Mouse (Mus musculus) activated CD4-positive, CD25-positive, alpha-beta regulatory T cell (primary cell): ENCODE data around the gene Gm7849. TPM values are rescaled to one million over a fixed set of nuclear protein-coding genes. Genes with fewer than 3 reads are reported as not detected.

Experiments used
- polyA plus RNA-seq, 2 experiments: library from polyadenylated mRNA; unstranded; fragments of 100-300 nt; shearing (Covaris generic); gene quantifications; one replicate each; pipeline ENCODE4 v1.2.1; 2017

The Gm7849 gene
- not detected for polyA plus RNA-seq

DNA sequence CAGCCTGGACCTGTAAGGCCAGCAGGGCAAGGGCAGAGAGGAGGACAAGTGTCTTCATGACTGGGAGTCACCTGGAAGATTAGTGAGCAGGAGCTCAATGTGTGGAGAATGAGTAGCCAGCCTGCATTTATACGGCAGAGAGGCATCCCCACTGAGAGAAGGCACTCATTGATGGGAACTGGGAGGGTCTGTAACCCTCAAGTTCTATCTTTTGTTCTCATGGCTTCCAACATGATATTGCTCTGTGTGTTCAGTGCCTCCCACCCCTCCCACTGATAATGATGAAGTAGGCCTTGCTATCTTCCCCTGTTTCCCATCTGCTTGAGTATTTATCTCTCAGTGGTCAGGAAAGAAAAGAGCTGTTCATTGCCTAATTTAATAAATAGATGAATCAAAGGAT is at the start of gene Gm7849:
Gm7849 (minus strand) TSS at position 101 of the 400 bp plus-strand sequence.

DNA sequence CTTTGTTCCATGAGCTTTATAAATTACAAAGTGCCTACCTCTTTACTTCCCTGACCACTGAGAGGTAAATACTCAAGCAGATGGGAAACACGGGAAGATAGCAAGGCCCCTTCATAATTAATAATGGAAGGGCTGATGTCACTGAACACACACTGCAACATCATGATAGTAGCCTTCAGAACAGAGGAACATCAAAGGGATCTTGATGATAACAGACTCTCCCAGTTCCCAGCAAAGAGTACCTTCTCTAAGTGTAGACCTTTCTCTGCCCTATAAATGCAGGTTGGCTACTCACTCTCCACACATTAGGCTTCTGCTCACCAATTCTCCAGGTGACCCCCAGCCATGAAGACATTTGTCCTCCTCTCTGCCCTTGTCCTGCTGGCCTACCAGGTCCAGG is 29.2 kb downstream of the Gm7849 start, which contains the start of gene Defa36:
Defa36 (plus strand) TSS at position 301 of the 400 bp plus-strand sequence.

Other genes starting within 250 kb of the Gm7849 start
- not detected for gene Gm15292, start 206.8 kb downstream of the Gm7849 start, polyA plus RNA-seq
- not detected for gene Defa27, start 141.0 kb downstream of the Gm7849 start, polyA plus RNA-seq
- gene Defa29, start 129.5 kb downstream of the Gm7849 start, polyA plus RNA-seq = not detected
- not detected for gene Defa2, start 78.0 kb downstream of the Gm7849 start, polyA plus RNA-seq
- gene Defa33, start 64.7 kb downstream of the Gm7849 start, polyA plus RNA-seq = not detected
- gene Defa36, start 29.1 kb downstream of the Gm7849 start, polyA plus RNA-seq = not detected
- gene Defa20, start 52.7 kb upstream of the Gm7849 start, polyA plus RNA-seq = not detected
- gene Defa32, start 72.5 kb upstream of the Gm7849 start, polyA plus RNA-seq = not detected
- gene Defa37, start 108.8 kb upstream of the Gm7849 start, polyA plus RNA-seq = not detected
- not detected for gene Defa28, start 126.4 kb upstream of the Gm7849 start, polyA plus RNA-seq
- not detected for gene Gm7861, start 137.9 kb upstream of the Gm7849 start, polyA plus RNA-seq
- gene Defa26, start 161.6 kb upstream of the Gm7849 start, polyA plus RNA-seq = not detected
- not detected for gene Defa17, start 199.2 kb upstream of the Gm7849 start, polyA plus RNA-seq
- gene Defa34, start 209.2 kb upstream of the Gm7849 start, polyA plus RNA-seq = not detected
- gene AY761184, start 247.1 kb upstream of the Gm7849 start, polyA plus RNA-seq = not detected